Mouse (Mus musculus): ENCODE data around the gene Myo3b.

GRCm38 (mm10) chr2:70259357-70260000 is 220.6 kb downstream of the Myo3b start:
- TF ChIP-seq CTCF (IDR thresholded peaks at IDR 0.05) (peak; percentile 64), POLR2A (IDR thresholded peaks at IDR 0.05; ENCODE audit: insufficient read depth, low read depth, low read length) (no peak)

All from heart, adult 2 months (tissue).